Mouse (Mus musculus) lung, embryonic 14.5 days (tissue): ENCODE results near the gene Cd84. TPM values are rescaled to one million over a fixed set of nuclear protein-coding genes. Genes with fewer than 3 reads are reported as not detected.

Experiments
- ATAC-seq: fragments of 200-750 bp; cut with Nextera tagmentation; 2 replicates; pipeline ENCODE4 v1.8.0; 2017; ENCODE audit warnings: mild to moderate bottlenecking, moderate TSS enrichment, moderate library complexity; ENCODE audit not compliant: insufficient read depth
- DNase-seq: peaks from one replicate; pipeline ENCODE4 v3.0.0-alpha.2; 2015
- H3K27ac ChIP-seq: fragments of 300-500 bp; sonication (generic); 2 replicates; pipeline ENCODE4 v1.5.1; 2014; ENCODE audit warnings: low read depth, mild to moderate bottlenecking, moderate library complexity
- H3K27me3 ChIP-seq: fragments of 300-500 bp; sonication (generic); 2 replicates; pipeline ENCODE4 v1.6.1; 2014; ENCODE audit warnings: low read length, control low read depth; ENCODE audit not compliant: insufficient read depth
- H3K36me3 ChIP-seq: fragments of 300-500 bp; sonication (generic); 2 replicates; pipeline ENCODE4 v1.6.1; 2014; ENCODE audit warnings: control low read depth; ENCODE audit not compliant: insufficient read depth
- H3K4me1 ChIP-seq: fragments of 300-500 bp; sonication (generic); 2 replicates; pipeline ENCODE4 v1.6.1; 2014; ENCODE audit warnings: antibody characterized with exemption, control low read depth; ENCODE audit not compliant: insufficient read depth
- H3K4me2 ChIP-seq: fragments of 300-500 bp; sonication (generic); 2 replicates; pipeline ENCODE4 v1.6.1; 2014; ENCODE audit warnings: mild to moderate bottlenecking
- H3K4me3 ChIP-seq: fragments of 300-500 bp; sonication (generic); 2 replicates; pipeline ENCODE4 v1.5.1; 2014; ENCODE audit warnings: low read depth, low read length
- H3K9ac ChIP-seq: fragments of 300-500 bp; sonication (generic); 2 replicates; pipeline ENCODE4 v1.6.1; 2014
- H3K9me3 ChIP-seq: fragments of 300-500 bp; sonication (generic); 2 replicates; pipeline ENCODE4 v1.6.1; 2016; ENCODE audit warnings: low read depth, low read length, control low read depth
- CTCF ChIP-seq: IDR thresholded peaks from 2 replicates; pipeline ENCODE4 v1.5.1; 2016; ENCODE audit warnings: antibody characterized with exemption, low read depth
- WGBS: fragments of 180-500 bp; shearing (Covaris S2); extraction: QIAGEN DNeasy Blood & Tissue Kit; methylation state at CpG from one replicate; pipeline ENCODE4 v1.1.7; 2014; 5-methylcytosine and 5-hydroxymethylcytosine counted together
- polyA plus RNA-seq: library from polyadenylated mRNA; unstranded; fragments of >200 nt; fragmentation: Nextera tagmentation; extraction: Ambion mirVana; gene quantifications from 2 replicates; pipeline ENCODE4 v1.2.1, GENCODE M21; 2014

The Cd84 gene
- polyA plus RNA-seq, 1 experiment from 2014 or later, result 1.6 TPM

DNA sequence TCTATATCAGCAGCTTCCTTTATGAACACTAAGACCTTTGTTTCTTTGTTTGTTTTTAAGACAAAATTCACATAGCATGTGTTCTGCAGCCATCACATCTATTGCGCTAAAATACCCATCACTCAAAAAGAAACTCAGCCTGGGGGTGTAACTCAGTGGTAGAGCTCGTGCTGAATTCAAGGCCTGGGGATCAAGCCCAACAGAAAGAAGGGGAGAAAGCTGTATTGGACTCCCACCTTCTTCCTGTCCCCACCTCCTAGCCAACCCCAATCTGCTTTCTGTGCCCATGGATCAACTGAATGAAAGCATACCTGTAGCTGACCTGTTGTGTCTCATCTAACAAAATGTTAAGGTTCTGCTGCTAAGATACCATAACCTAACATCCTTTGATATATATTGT lies 82.1 kb downstream of the Cd84 start:
- Histone ChIP-seq H3K4me3 (no peak overlapping the region), H3K4me2 (no peak overlapping the region), H3K36me3 (no peaks in the 10 kb centered on the region), H3K27me3 (no peaks in the 10 kb centered on the region), H3K9me3 (no peaks in the 10 kb centered on the region), H3K9ac (no peak overlapping the region), H3K27ac (no peak overlapping the region), H3K4me1 (no peaks in the 10 kb centered on the region)
- no peak for TF ChIP-seq CTCF
- ATAC-seq (no peak), DNase-seq (no peak)
- 62% methylated on average over 2 of the region's 2 CpGs for WGBS

DNA sequence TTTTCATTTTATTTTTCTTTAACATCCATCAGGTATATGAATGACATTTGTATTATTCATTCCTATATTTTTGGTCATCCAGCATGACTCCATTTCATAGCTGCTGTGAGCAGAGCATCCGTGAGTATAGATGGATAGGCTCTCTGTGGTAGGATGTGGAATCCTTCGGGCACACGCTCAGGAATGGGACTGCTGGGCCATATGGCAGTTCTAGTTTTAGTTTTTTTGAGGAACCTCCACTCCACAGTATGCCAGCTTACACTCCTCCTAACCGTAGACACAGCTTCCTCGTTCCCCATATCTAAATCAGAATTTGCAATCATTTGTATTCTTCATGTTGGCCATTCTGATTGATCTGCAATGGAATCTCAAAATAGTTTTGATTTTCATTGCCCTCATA lies 83.3 kb downstream of the Cd84 start:
- no peaks in the 10 kb centered on the region for H3K9me3 ChIP-seq

DNA sequence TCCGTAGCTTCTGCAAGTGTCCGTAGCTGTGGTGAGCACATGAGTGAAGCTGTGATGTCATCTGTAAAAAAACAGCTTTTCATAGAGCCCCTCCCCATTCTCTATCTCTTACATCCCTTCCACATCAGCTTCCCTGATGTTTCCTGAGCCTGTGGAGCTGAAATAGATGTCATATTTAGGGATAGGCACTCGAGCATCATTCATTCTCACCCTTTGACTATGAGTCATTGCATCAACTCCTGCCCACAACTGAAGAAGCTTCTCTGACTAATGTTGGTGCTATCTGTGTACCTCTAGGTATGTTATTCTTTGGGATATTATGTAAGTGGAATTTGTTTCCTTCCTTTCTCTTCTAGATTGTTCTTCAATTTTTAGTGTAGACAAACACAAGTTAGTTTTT lies 85.4 kb downstream of the Cd84 start:
- WGBS, result 68% methylated on average over 3 of the region's 3 CpGs
- ATAC-seq, result no peak
- TF ChIP-seq CTCF, result no peak
- no peak overlapping the region for H3K9ac ChIP-seq
- no peaks in the 10 kb centered on the region for H3K36me3 ChIP-seq
- no peak for DNase-seq
- H3K27ac ChIP-seq, result no peak overlapping the region
- no peaks in the 10 kb centered on the region for H3K4me1 ChIP-seq
- H3K9me3 ChIP-seq, result no peaks in the 10 kb centered on the region
- no peaks in the 10 kb centered on the region for H3K27me3 ChIP-seq
- H3K4me2 ChIP-seq, result no peak overlapping the region
- H3K4me3 ChIP-seq, result no peak overlapping the region

More for the DNA sequence above, 83.3 kb downstream of the Cd84 start:
- WGBS, result 89% methylated on average over 5 of the region's 5 CpGs
- no peak overlapping the region for H3K27ac ChIP-seq
- no peaks in the 10 kb centered on the region for H3K4me1 ChIP-seq
- H3K27me3 ChIP-seq, result no peaks in the 10 kb centered on the region
- no peak overlapping the region for H3K4me3 ChIP-seq
- H3K36me3 ChIP-seq, result no peaks in the 10 kb centered on the region
- ATAC-seq (no peak), DNase-seq (no peak)
- no peak overlapping the region for H3K4me2 ChIP-seq
- no peak overlapping the region for H3K9ac ChIP-seq
- TF ChIP-seq CTCF, result no peak

DNA sequence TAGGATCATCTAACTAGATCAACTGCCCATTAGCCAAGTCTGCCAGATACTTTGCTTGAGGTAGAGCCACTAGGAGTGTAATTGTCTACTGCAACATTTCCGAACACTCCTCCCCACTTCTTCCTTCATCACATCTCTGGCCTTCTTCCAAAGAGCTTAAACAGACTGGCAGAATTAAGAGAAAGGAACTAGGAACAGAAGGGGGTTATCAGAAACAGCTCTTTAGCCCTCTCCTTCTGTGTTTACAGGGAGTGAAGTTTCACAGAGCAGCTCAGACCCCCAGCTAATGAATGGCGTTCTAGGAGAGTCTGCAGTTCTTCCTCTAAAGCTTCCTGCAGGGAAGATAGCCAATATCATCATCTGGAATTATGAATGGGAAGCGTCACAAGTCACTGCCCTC lies 94.4 kb downstream of the Cd84 start:
- DNase-seq, result peak; percentile 67
- ATAC-seq, result peak; percentile 35; the same call in 1 of the 2 replicates
- Histone ChIP-seq H3K4me2 (no peak overlapping the region), H3K27ac (no peak overlapping the region), H3K9ac (no peak overlapping the region), H3K9me3 (no peaks in the 10 kb centered on the region), H3K4me1 (no peaks in the 10 kb centered on the region), H3K4me3 (no peak overlapping the region), H3K36me3 (no peaks in the 10 kb centered on the region), H3K27me3 (no peaks in the 10 kb centered on the region)
- TF ChIP-seq CTCF, result no peak
- WGBS, result 26% methylated on average over 3 of the region's 3 CpGs

DNA sequence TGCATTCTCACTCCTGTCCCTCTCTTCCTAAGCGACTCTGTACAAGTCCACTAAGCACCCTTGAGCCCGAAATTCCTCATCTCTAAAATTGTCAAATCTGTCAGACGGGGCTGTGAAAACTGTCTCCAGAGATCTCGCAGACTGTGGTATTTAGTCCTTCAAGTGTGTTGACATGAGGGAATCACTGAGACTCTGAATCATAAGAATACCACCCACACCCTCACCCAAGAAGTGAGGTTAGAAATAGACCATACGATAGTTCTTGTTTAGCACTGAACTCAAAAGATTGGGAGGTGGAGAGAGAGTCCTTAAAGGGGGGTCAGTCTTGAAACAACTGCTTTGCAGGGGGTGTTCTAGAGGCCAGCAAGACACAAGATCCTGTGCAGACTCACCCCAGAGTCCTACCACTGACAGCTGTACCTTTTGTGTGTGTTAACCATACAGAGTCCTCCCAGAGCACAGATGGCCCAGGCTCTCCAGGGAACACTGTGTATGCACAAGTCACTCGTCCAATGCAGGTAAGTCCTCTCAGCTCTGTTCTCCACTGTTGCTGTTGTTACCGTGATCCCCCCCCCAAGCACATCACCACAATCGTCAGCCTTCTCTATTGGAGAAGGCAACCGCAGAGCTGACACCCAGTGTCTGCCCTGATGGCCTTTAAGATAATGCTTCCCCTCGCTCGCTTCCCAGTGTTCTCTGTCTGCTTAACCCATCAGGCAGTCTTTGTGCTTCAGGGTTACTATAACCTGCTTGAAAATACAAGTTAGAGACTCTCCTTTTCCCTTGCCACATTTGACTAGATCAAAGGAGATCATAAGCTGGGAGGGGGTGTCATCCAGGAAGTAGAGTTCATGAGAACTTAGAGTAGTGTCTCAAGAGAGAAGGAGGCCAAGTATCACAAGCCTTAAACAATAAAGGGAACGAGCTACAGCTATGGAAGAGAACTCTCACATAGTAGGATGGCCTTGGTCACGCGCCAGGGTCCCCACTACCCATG lies 99.8 kb downstream of the Cd84 start:
- DNase-seq (no peak), ATAC-seq (no peak)
- no peak overlapping the region for H3K27ac ChIP-seq
- no peak overlapping the region for H3K4me3 ChIP-seq
- H3K4me2 ChIP-seq, result no peak overlapping the region
- no peak overlapping the region for H3K9ac ChIP-seq
- no peaks in the 10 kb centered on the region for H3K4me1 ChIP-seq
- WGBS, result 67% methylated on average over 14 of the region's 14 CpGs
- H3K27me3 ChIP-seq, result no peaks in the 10 kb centered on the region
- H3K9me3 ChIP-seq, result no peaks in the 10 kb centered on the region
- H3K36me3 ChIP-seq, result no peaks in the 10 kb centered on the region
- TF ChIP-seq CTCF, result no peak

Other genes starting within 250 kb of the Cd84 start
- 0.14 TPM in 1 of 2 replicates, not detected in the other for gene Ly9, start 232.3 kb upstream of the Cd84 start, polyA plus RNA-seq
- 0.20 TPM in 1 of 2 replicates, not detected in the other for gene Slamf7, start 186.7 kb upstream of the Cd84 start, polyA plus RNA-seq
- gene Cd48, start 157.7 kb upstream of the Cd84 start, polyA plus RNA-seq, result 2.9 and 3.6 TPM in 2 replicates
- gene Slamf1, start 72.6 kb upstream of the Cd84 start, polyA plus RNA-seq, result 0.42 and 1.1 TPM in 2 replicates
- gene Gm10521, start 56.0 kb downstream of the Cd84 start, polyA plus RNA-seq, result not detected in 2 replicates
- gene Slamf6, start 77.8 kb downstream of the Cd84 start, polyA plus RNA-seq, result 0.18 TPM in 1 of 2 replicates, not detected in the other
- 17.1 TPM in 2 replicates for gene Vangl2, start 188.7 kb downstream of the Cd84 start, polyA plus RNA-seq
- not detected in 2 replicates for gene Nhlh1, start 217.9 kb downstream of the Cd84 start, polyA plus RNA-seq
- gene Copa, start 242.8 kb downstream of the Cd84 start, polyA plus RNA-seq, result 218 and 226 TPM in 2 replicates
- 131 and 133 TPM in 2 replicates for gene Ncstn, start 243.1 kb downstream of the Cd84 start, polyA plus RNA-seq